Mouse (Mus musculus) thymus, postnatal 25 days (tissue): ENCODE measurements around the gene Sepsecs.

Experiments used
- DNase-seq: peaks from one replicate; pipeline ENCODE4 v3.0.0; 2022

Sepsecs gene

DNA sequence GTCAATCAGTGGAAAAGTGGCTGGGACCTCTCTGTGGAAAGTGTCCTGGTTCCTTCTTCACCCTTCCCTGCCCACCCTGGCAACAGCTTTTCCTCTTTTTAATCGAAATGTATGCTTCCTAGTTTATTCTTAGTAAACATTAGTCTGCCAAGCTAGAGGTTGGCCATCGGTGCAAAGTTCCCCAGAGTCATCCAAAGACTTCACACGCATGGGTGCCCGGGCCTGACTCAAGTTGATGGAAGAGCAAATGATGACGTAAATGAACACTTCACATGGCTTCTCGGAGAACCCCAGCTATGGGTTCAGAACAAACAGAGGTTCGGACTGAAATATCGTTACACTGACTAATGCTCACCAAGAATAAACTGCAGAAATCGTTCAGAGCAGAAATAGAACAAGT lies 78.9 kb downstream of the Sepsecs start:
- no peak for DNase-seq
